Mouse (Mus musculus) kidney, embryonic 15.5 days (tissue): ENCODE measurements around the gene Amz2. TPM values are rescaled to one million over a fixed set of nuclear protein-coding genes. Genes with fewer than 3 reads are reported as not detected.

Experiments
- ATAC-seq: fragments of 200-750 bp; cut with Nextera tagmentation; replicated peaks from 2 replicates; pipeline ENCODE4 v1.8.0; 2017; ENCODE audit warnings: moderate TSS enrichment; ENCODE audit not compliant: low FRiP score
- H3K27ac ChIP-seq: fragments of 300-500 bp; sonication (generic); 2 replicates; pipeline ENCODE4 v1.5.1; 2015; ENCODE audit warnings: mild to moderate bottlenecking, inconsistent platforms
- H3K27me3 ChIP-seq: fragments of 300-500 bp; sonication (generic); 2 replicates; pipeline ENCODE4 v1.6.1; 2015; ENCODE audit warnings: inconsistent platforms
- H3K36me3 ChIP-seq: fragments of 300-500 bp; sonication (generic); 2 replicates; pipeline ENCODE4 v1.6.1; 2015; ENCODE audit warnings: inconsistent platforms
- H3K4me1 ChIP-seq: fragments of 300-500 bp; sonication (generic); 2 replicates; pipeline ENCODE4 v1.6.1; 2015; ENCODE audit warnings: inconsistent platforms
- H3K4me2 ChIP-seq: fragments of 300-500 bp; sonication (generic); 2 replicates; pipeline ENCODE4 v1.6.1; 2015; ENCODE audit warnings: moderate library complexity, mild to moderate bottlenecking, inconsistent platforms
- H3K4me3 ChIP-seq: fragments of 300-500 bp; sonication (generic); replicated peaks from 2 replicates; pipeline ENCODE4 v1.5.1; 2015; ENCODE audit warnings: mild to moderate bottlenecking, inconsistent platforms
- H3K9ac ChIP-seq: fragments of 300-500 bp; sonication (generic); 2 replicates; pipeline ENCODE4 v1.6.1; 2015; ENCODE audit warnings: mild to moderate bottlenecking, inconsistent platforms
- H3K9me3 ChIP-seq: fragments of 300-500 bp; sonication (generic); replicated peaks from 2 replicates; pipeline ENCODE4 v1.6.1; 2016; ENCODE audit warnings: inconsistent platforms
- WGBS: fragments of 180-500 bp; shearing (Covaris S2); methylation state at CpG from one replicate; pipeline ENCODE4 v1.1.7; 2015; ENCODE audit warnings: mixed read lengths; 5-methylcytosine and 5-hydroxymethylcytosine counted together
- polyA plus RNA-seq: library from polyadenylated mRNA; unstranded; fragments of >200 nt; fragmentation: Nextera tagmentation; extraction: Ambion mirVana; gene quantifications from 2 replicates; pipeline ENCODE4 v1.2.1, GENCODE M21; 2015

Gene Amz2
- polyA plus RNA-seq, 1 experiment from 2014 or later: 44.6 TPM

DNA sequence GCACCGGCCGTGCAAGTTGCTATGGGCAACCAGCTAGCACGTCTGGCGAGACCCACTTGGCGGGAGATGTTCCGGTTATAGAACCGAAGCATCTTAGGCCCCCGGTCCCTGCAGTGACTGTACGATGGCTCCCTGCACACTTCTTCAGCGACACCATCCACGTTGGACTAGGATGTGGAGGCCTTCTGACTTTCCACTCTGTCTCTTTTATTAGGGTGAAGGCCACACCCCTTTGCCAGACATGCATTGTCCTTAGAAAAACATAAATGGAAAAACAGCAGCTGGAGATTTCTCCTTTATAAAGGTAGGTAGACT, 483 bp downstream of the Amz2 start:
- H3K9me3 ChIP-seq: no peaks in the 10 kb centered on the region
- peaks cover 29% of the 10 kb centered on the region for H3K36me3 ChIP-seq
- H3K27ac ChIP-seq: peak overlapping the region; percentile 95
- no peaks in the 10 kb centered on the region for H3K27me3 ChIP-seq
- H3K4me2 ChIP-seq: peak overlapping the region; percentile 75
- H3K4me3 ChIP-seq: peak overlapping the region; percentile 73
- 0% methylated on average over 11 of the region's 11 CpGs for WGBS
- peaks cover 13% of the 10 kb centered on the region for H3K4me1 ChIP-seq
- ATAC-seq: no peak
- H3K9ac ChIP-seq: peak overlapping the region; percentile 67

DNA sequence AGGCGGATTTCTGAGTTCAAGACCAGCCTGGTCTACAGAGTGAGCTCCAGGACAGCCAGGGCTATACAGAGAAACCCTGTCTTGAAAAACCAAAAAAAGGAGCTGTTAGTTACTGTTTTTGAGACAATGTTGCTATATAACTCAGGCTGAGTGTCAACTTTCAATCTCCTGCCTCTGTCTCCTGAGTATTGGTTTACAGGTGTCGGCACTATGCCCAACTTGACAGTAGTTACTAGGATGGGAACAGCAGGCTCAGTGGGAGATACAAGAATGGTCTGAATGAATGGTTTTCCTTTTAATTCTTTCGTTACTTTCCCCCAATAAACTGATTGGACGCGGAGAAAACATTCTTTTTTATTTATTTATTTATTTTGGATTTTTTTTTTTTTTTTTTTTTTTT, 1.6 kb downstream of the Amz2 start:
- 92% methylated on average over 5 of the region's 5 CpGs for WGBS
- no peak overlapping the region for H3K4me3 ChIP-seq
- no peak overlapping the region for H3K9ac ChIP-seq
- peak overlapping the region; percentile 75; the same call in 1 of the 2 replicates for H3K4me2 ChIP-seq
- H3K27me3 ChIP-seq: no peaks in the 10 kb centered on the region
- ATAC-seq: no peak
- no peak overlapping the region for H3K27ac ChIP-seq
- peaks cover 16% of the 10 kb centered on the region for H3K4me1 ChIP-seq
- H3K9me3 ChIP-seq: no peaks in the 10 kb centered on the region
- peaks cover 38% of the 10 kb centered on the region for H3K36me3 ChIP-seq

DNA sequence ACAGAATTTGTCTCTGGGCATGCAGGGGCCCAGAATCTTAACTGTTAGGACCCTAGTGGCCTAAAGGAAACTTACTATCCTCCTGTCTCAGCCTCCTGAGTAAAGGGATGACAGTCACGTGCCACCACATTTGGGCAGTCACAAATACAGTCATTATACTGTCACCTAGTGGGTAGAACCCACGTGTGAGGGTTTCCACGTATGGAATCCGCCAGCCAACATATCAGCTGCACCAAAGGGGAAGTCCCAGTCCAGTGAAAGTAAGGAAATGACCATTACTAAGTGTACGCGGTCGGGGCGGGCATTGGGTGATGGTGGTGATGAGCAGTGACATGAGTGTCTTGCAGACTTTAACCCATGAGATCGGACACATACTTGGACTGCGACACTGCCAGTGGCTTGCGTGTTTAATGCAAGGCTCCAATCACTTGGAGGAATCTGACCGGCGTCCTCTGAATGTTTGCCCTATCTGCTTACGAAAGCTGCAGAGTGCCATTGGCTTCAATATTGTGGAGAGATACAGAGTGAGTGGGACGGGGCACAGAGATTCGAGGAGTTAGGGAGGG, 8.6 kb downstream of the Amz2 start:
- Histone ChIP-seq H3K36me3 (peaks cover 81% of the 10 kb centered on the region), H3K27ac (no peak overlapping the region), H3K4me2 (no peak overlapping the region)

DNA sequence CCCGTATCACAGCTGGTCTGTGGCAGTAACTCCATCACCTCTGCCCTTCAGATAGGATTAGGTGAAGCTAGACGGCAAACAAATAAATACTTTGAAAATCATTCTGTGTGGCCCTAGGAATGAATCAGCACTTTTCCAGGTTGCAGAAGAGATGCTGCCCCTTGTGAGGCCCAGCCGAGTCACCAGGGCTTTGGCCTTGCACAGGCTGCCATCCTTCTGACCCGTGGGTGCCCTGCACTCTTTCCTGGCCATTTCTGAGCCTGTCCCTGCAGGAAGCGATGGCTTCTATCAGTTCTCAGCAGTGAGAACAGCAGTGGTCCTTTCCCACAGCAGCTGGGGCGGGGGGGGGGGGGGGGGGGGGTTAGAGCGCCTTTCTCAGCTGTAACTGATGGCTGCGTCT, 11.1 kb downstream of the Amz2 start:
- no peak overlapping the region for H3K9ac ChIP-seq
- 71% methylated on average over 7 of the region's 8 CpGs for WGBS

More for the DNA sequence above, 8.6 kb downstream of the Amz2 start:
- no peaks in the 10 kb centered on the region for H3K9me3 ChIP-seq
- 92% methylated on average over 16 of the region's 16 CpGs for WGBS
- no peak for ATAC-seq
- no peak overlapping the region for H3K4me3 ChIP-seq
- no peaks in the 10 kb centered on the region for H3K27me3 ChIP-seq
- H3K9ac ChIP-seq: no peak overlapping the region
- peaks cover 4% of the 10 kb centered on the region for H3K4me1 ChIP-seq

DNA sequence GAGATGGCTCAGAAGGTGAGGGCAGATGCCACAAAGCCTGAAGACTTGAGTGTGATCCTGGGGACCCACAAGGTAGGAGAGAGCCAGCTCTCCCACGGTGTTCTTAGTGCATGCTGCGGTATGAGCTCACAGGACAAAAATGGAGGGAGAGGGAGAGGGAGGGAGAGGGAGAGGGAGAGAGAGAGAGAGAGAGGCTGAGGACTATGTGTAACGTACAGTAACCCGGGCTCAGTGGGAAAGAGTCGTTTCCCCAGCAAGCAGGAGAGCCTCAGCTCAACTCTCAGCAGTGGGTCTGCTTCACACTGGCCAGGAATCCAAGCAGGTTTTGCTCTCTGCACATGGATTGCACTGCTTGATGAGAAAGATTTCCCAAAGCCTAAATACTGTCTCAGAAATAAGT, 13.5 kb downstream of the Amz2 start:
- Histone ChIP-seq H3K4me3 (peak overlapping the region; percentile 55), H3K9me3 (no peaks in the 10 kb centered on the region), H3K4me2 (peak overlapping the region; percentile 80), H3K9ac (no peak overlapping the region), H3K27ac (0 out of 2 replicates have a peak overlapping the region, but pooled peaks have one; percentile 43), H3K36me3 (peaks cover 41% of the 10 kb centered on the region), H3K4me1 (peaks cover 16% of the 10 kb centered on the region), H3K27me3 (no peaks in the 10 kb centered on the region)
- ATAC-seq: peak; percentile 38
- 27% methylated on average over 5 of the region's 5 CpGs for WGBS

More for the DNA sequence above, 11.1 kb downstream of the Amz2 start:
- Histone ChIP-seq H3K36me3 (peaks cover 57% of the 10 kb centered on the region), H3K27ac (no peak overlapping the region), H3K9me3 (no peaks in the 10 kb centered on the region), H3K4me1 (peaks cover 16% of the 10 kb centered on the region), H3K4me2 (no peak overlapping the region), H3K27me3 (no peaks in the 10 kb centered on the region), H3K4me3 (no peak overlapping the region)
- no peak for ATAC-seq

DNA sequence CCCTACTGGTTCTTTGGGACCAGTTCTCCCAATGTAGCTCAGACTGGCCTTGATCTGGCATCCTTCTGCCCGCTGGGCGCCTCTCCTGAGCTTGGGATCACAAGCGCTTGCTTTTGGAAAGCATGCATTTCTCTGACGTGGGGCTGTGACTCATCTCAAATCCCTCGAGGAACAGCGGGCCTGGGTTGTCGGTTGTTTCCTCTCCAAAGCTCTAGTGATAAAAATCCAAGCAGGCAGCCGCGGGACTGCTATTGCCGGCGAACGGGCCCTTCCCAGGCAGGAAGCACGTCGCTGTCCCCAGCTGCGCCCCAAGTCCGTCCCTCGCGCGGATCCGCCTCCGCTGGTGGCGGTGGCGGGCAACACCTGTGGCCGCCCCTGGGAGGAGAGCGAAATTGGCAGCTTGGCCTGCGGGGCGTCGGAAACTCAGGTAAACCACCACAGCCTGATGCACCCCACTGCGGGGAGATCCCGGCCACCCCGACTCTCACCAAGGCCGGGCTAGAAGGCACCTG, 14.1 kb downstream of the Amz2 start:
- peak overlapping the region; percentile 80 for H3K4me2 ChIP-seq
- peaks cover 16% of the 10 kb centered on the region for H3K4me1 ChIP-seq
- peak overlapping the region; percentile 43; the same call in 1 of the 2 replicates for H3K27ac ChIP-seq
- H3K4me3 ChIP-seq: peak overlapping the region; percentile 55
- 1% methylated on average over 32 of the region's 32 CpGs for WGBS
- no peaks in the 10 kb centered on the region for H3K27me3 ChIP-seq
- peaks cover 35% of the 10 kb centered on the region for H3K36me3 ChIP-seq
- ATAC-seq: peak; percentile 88
- H3K9me3 ChIP-seq: no peaks in the 10 kb centered on the region
- H3K9ac ChIP-seq: peak overlapping the region; percentile 44

GRCm38 (mm10) chr11:109440641-109441040, 14.9 kb downstream of the Amz2 start:
- 64% methylated on average over 4 of the region's 4 CpGs for WGBS
- Histone ChIP-seq H3K27me3 (no peaks in the 10 kb centered on the region), H3K4me1 (peaks cover 16% of the 10 kb centered on the region), H3K36me3 (peaks cover 27% of the 10 kb centered on the region), H3K4me2 (peak overlapping the region; percentile 80), H3K9ac (0 out of 2 replicates have a peak overlapping the region, but pooled peaks have one; percentile 44), H3K27ac (no peak overlapping the region), H3K4me3 (peak overlapping the region; percentile 55), H3K9me3 (no peaks in the 10 kb centered on the region)
- no peak for ATAC-seq

- no peak overlapping the region for H3K4me3 ChIP-seq
- WGBS: 64% methylated on average over 3 of the region's 3 CpGs
- H3K4me1 ChIP-seq: peaks cover 16% of the 10 kb centered on the region
- no peak overlapping the region for H3K27ac ChIP-seq
- H3K36me3 ChIP-seq: peaks cover 22% of the 10 kb centered on the region
- H3K4me2 ChIP-seq: peak overlapping the region; percentile 80; the same call in 1 of the 2 replicates
- no peak overlapping the region for H3K9ac ChIP-seq
- no peaks in the 10 kb centered on the region for H3K9me3 ChIP-seq
- H3K27me3 ChIP-seq: no peaks in the 10 kb centered on the region
- ATAC-seq: no peak
Observed at GRCm38 (mm10) chr11:109441119-109441518, 15.4 kb downstream of the Amz2 start.

DNA sequence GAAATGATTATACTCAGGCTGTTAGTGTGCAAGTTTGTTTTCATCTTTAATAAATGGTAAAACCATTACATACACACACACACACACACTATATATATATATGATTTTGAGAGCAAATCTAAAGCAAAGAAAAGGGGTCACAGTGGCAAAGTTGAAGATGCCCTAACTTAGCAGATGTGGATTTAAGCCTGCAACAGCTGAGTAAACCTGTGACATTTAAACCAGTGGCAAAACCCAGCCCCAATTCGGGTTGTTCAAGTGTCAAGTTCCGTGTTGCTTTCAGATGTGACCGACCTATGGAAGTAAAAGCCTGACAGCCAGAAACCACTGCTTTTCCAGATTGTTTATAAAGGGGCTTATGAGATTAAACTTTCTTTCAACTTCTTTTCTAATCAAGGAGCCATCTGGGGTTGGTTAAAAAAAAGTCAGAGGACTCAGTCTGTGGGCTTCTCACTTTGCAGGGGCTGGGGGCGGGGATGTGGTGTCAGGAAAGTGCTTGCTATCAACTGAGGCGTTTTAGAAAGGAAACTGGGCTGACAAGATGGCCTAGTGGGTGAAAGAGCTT, 16.5 kb downstream of the Amz2 start:
- WGBS: 34% methylated on average over 5 of the region's 5 CpGs
- Histone ChIP-seq H3K36me3 (peaks cover 12% of the 10 kb centered on the region), H3K4me1 (peaks cover 16% of the 10 kb centered on the region), H3K9ac (no peak overlapping the region), H3K9me3 (no peaks in the 10 kb centered on the region), H3K4me3 (no peak overlapping the region), H3K4me2 (no peak overlapping the region), H3K27me3 (no peaks in the 10 kb centered on the region), H3K27ac (no peak overlapping the region)
- no peak for ATAC-seq

DNA sequence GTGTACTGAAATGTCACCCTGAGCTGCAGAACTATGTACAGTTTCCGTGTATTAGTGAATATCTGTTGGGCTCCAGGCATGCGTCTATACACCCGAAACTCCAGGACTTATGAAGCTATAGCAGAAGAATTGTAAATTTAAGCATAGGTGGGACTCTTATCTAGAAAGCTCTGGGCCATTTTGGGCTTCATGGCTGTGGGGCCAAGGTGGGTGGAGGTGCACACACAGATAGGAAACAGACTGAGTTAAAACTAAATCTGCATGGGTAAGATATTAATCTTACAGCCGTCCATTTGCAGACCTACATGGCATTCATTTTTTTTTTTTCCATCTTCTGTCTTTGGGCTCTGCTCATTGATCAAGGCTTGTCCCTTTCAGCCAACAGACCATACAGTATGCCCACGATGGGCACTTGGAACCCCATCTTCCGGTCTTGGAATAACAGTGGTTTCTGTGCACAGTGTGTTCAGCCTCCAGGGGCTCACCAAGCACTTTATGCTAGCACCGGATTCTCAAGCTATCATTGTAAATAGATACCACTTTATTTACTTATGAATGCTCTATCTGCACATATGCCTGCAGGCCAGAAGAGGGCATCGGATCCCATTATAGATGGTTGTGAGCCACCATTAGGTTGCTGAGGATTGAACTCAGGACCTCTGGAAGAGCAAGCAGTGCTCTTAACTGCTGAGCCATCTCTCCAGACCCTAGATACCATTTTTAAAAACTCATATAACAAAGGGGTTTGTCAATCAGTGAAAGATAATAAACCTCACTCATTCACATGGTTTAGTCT, 17.9 kb downstream of the Amz2 start:
- H3K27me3 ChIP-seq: no peaks in the 10 kb centered on the region
- 88% methylated on average over 8 of the region's 8 CpGs for WGBS
- H3K27ac ChIP-seq: no peak overlapping the region
- no peaks in the 10 kb centered on the region for H3K36me3 ChIP-seq
- H3K4me2 ChIP-seq: no peak overlapping the region
- peaks cover 16% of the 10 kb centered on the region for H3K4me1 ChIP-seq
- H3K4me3 ChIP-seq: no peak overlapping the region
- H3K9me3 ChIP-seq: no peaks in the 10 kb centered on the region
- no peak overlapping the region for H3K9ac ChIP-seq
- no peak for ATAC-seq

GRCm38 (mm10) chr11:109444600-109444999, 18.9 kb downstream of the Amz2 start:
- Histone ChIP-seq H3K4me3 (no peak overlapping the region), H3K4me2 (no peak overlapping the region), H3K9me3 (no peaks in the 10 kb centered on the region), H3K36me3 (no peaks in the 10 kb centered on the region), H3K4me1 (peaks cover 12% of the 10 kb centered on the region), H3K27ac (no peak overlapping the region), H3K27me3 (no peaks in the 10 kb centered on the region), H3K9ac (no peak overlapping the region)
- 67% methylated on average over 7 of the region's 7 CpGs for WGBS
- no peak for ATAC-seq

GRCm38 (mm10) chr11:109445438-109446035, 19.8 kb downstream of the Amz2 start:
- Histone ChIP-seq H3K4me1 (peaks cover 4% of the 10 kb centered on the region), H3K9me3 (no peaks in the 10 kb centered on the region), H3K4me2 (no peak overlapping the region), H3K9ac (no peak overlapping the region), H3K36me3 (no peaks in the 10 kb centered on the region), H3K27me3 (no peaks in the 10 kb centered on the region), H3K4me3 (no peak overlapping the region), H3K27ac (no peak overlapping the region)
- peak; percentile 67 for ATAC-seq
- 55% methylated on average over 13 of the region's 13 CpGs for WGBS
